Mouse (Mus musculus) MEL (cell line): ENCODE measurements around the gene Hecw2. TPM values are rescaled to one million over a fixed set of nuclear protein-coding genes. Genes with fewer than 3 reads are reported as not detected.

Source experiments
- DNase-seq: peaks from one replicate; pipeline ENCODE4 v3.0.0; 2011; ENCODE audit warnings: low read depth, low spot score
- H3K27ac ChIP-seq: 2 replicates; pipeline ENCODE4 v1.5.1; 2012; ENCODE audit warnings: low read depth, mild to moderate bottlenecking, control low read depth, low read length, moderate library complexity; ENCODE audit not compliant: control insufficient read depth
- H3K27me3 ChIP-seq, 2 experiments: fragments of 150-350 bp in 1 of 2; sonication (generic) in 1 of 2; 2 replicates each; pipeline ENCODE4 v1.6.1; 2012; ENCODE audit warnings: low read length in 2 of 2, mild to moderate bottlenecking in 2 of 2, improper control_type of control experiment in 1 of 2, moderate library complexity in 1 of 2; ENCODE audit not compliant: insufficient read depth in 2 of 2, control insufficient read depth in 1 of 2
- H3K36me3 ChIP-seq, 2 experiments: 2 replicates each; pipeline ENCODE4 v1.6.1; 2012 to 2014; ENCODE audit warnings: low read length in 2 of 2, improper control_type of control experiment in 1 of 2, inconsistent platforms in 1 of 2, mild to moderate bottlenecking in 1 of 2; ENCODE audit not compliant: insufficient read depth in 2 of 2, control insufficient read depth in 1 of 2
- H3K4me1 ChIP-seq, 2 experiments: fragments of 150-350 bp in 1 of 2; sonication (generic) in 1 of 2; 2 replicates each; pipeline ENCODE4 v1.6.1; 2012; ENCODE audit warnings: low read length in 2 of 2, improper control_type of control experiment in 1 of 2, mild to moderate bottlenecking in 1 of 2; ENCODE audit not compliant: insufficient read depth in 2 of 2, control insufficient read depth in 1 of 2
- H3K4me3 ChIP-seq, 2 experiments: fragments of 150-350 bp in 1 of 2; sonication (generic) in 1 of 2; 2 replicates each; pipeline ENCODE4 v1.5.1; 2012; ENCODE audit warnings: low read depth in 2 of 2, low read length in 2 of 2, mild to moderate bottlenecking in 2 of 2, moderate library complexity in 2 of 2, control low read depth in 1 of 2, improper control_type of control experiment in 1 of 2; ENCODE audit not compliant: control insufficient read depth in 1 of 2, insufficient read depth in 1 of 2
- H3K79me2 ChIP-seq: 2 replicates; pipeline ENCODE4 v1.6.1; 2012; ENCODE audit warnings: mild to moderate bottlenecking, low read length, moderate library complexity; ENCODE audit not compliant: control insufficient read depth, poor library complexity, insufficient read depth
- H3K9ac ChIP-seq: 2 replicates; pipeline ENCODE4 v1.6.1; 2012; ENCODE audit warnings: low read depth, mild to moderate bottlenecking, control low read depth, low read length, moderate library complexity; ENCODE audit not compliant: control insufficient read depth, poor library complexity, severe bottlenecking
- H3K9me3 ChIP-seq: fragments of 150-350 bp; sonication (generic); replicated peaks from 2 replicates; pipeline ENCODE4 v1.6.1; 2012; ENCODE audit warnings: mild to moderate bottlenecking, low read length, improper control_type of control experiment, moderate library complexity; ENCODE audit not compliant: insufficient read depth
- BHLHE40 ChIP-seq: IDR thresholded peaks from 2 replicates; pipeline ENCODE4 v1.6.1; 2012; ENCODE audit warnings: low read depth, mild to moderate bottlenecking, inconsistent platforms, low read length, improper control_type of control experiment, borderline replicate concordance
- CHD2 ChIP-seq: IDR thresholded peaks from 2 replicates; pipeline ENCODE4 v1.6.1; 2011; ENCODE audit warnings: low read length, improper control_type of control experiment
- CTCF ChIP-seq, 3 experiments: IDR thresholded peaks in 2 of 3; conservative IDR thresholded peaks in 1 of 3; 2 replicates each; pipeline ENCODE4 v1.5.1; 2011 to 2012; ENCODE audit warnings: low read length in 3 of 3, low read depth in 2 of 3, mild to moderate bottlenecking in 2 of 3, improper control_type of control experiment in 1 of 3, inconsistent platforms in 1 of 3, mixed read lengths in 1 of 3, moderate library complexity in 1 of 3; ENCODE audit not compliant: control insufficient read depth in 1 of 3, insufficient read depth in 1 of 3, poor library complexity in 1 of 3, severe bottlenecking in 1 of 3
- EP300 ChIP-seq, 2 experiments: IDR thresholded peaks; 2 replicates each; pipeline ENCODE4 v1.6.1; 2011; ENCODE audit warnings: improper control_type of control experiment in 2 of 2, low read length in 2 of 2, low read depth in 1 of 2, mild to moderate bottlenecking in 1 of 2
- GATA1 ChIP-seq: IDR thresholded peaks from 2 replicates; pipeline ENCODE4 v1.6.1; 2011; ENCODE audit warnings: low read depth, low read length, improper control_type of control experiment
- HCFC1 ChIP-seq: IDR thresholded peaks from 2 replicates; pipeline ENCODE4 v1.6.1; 2012; ENCODE audit warnings: low read depth, mild to moderate bottlenecking, inconsistent platforms, low read length, improper control_type of control experiment, moderate library complexity
- JUND ChIP-seq: IDR thresholded peaks from 2 replicates; pipeline ENCODE4 v1.6.1; 2011; ENCODE audit warnings: low read depth, mild to moderate bottlenecking, improper control_type of control experiment, low read length
- MAFK ChIP-seq: IDR thresholded peaks from 2 replicates; pipeline ENCODE4 v1.6.1; 2011; ENCODE audit warnings: low read depth, mild to moderate bottlenecking, low read length, improper control_type of control experiment, borderline replicate concordance
- MAX ChIP-seq: IDR thresholded peaks from 2 replicates; pipeline ENCODE4 v1.6.1; 2011; ENCODE audit warnings: low read length, improper control_type of control experiment
- MAZ ChIP-seq: IDR thresholded peaks from 2 replicates; pipeline ENCODE4 v1.6.1; 2012; ENCODE audit warnings: low read depth, mild to moderate bottlenecking, inconsistent platforms, low read length, improper control_type of control experiment
- MXI1 ChIP-seq: IDR thresholded peaks from 2 replicates; pipeline ENCODE4 v1.6.1; 2011; ENCODE audit warnings: mild to moderate bottlenecking, low read depth, low read length, improper control_type of control experiment
- POLR2AphosphoS2 ChIP-seq: IDR thresholded peaks from 2 replicates; pipeline ENCODE4 v1.6.1; 2011; ENCODE audit warnings: low read length, improper control_type of control experiment
- POLR2AphosphoS5 ChIP-seq: IDR thresholded peaks from 2 replicates; pipeline ENCODE4 v1.6.1; 2012; ENCODE audit warnings: low read depth, borderline replicate concordance, mild to moderate bottlenecking, inconsistent platforms, low read length, moderate library complexity, mixed read lengths
- RAD21 ChIP-seq: IDR thresholded peaks from 2 replicates; pipeline ENCODE4 v1.6.1; 2011; ENCODE audit warnings: mild to moderate bottlenecking, low read depth, low read length, improper control_type of control experiment
- USF2 ChIP-seq, 2 experiments: IDR thresholded peaks; 2 replicates each; pipeline ENCODE4 v1.6.1; 2011 to 2012; ENCODE audit warnings: improper control_type of control experiment in 2 of 2, low read length in 2 of 2, borderline replicate concordance in 1 of 2, inconsistent platforms in 1 of 2, low read depth in 1 of 2, mild to moderate bottlenecking in 1 of 2; ENCODE audit not compliant: insufficient read depth in 1 of 2
- ZC3H11A ChIP-seq: IDR thresholded peaks from 2 replicates; pipeline ENCODE4 v1.6.1; 2012; ENCODE audit warnings: low read depth, mild to moderate bottlenecking, inconsistent platforms, low read length, improper control_type of control experiment
- ZKSCAN1 ChIP-seq: IDR thresholded peaks from 2 replicates; pipeline ENCODE4 v1.6.1; 2012; ENCODE audit warnings: low read depth, mild to moderate bottlenecking, inconsistent platforms, low read length, improper control_type of control experiment, moderate library complexity
- ZMIZ1 ChIP-seq: IDR thresholded peaks from 2 replicates; pipeline ENCODE4 v1.6.1; 2012; ENCODE audit warnings: low read depth, mild to moderate bottlenecking, inconsistent platforms, low read length, improper control_type of control experiment, moderate library complexity
- ZNF384 ChIP-seq: IDR thresholded peaks from 2 replicates; pipeline ENCODE4 v1.6.1; 2012; ENCODE audit warnings: low read depth, mild to moderate bottlenecking, inconsistent platforms, low read length, improper control_type of control experiment
- polyA plus RNA-seq, 2 experiments: library from polyadenylated mRNA; stranded (reverse) in 1 of 2; unstranded in 1 of 2; fragments of >175 nt in 1 of 2; fragments of >200 nt in 1 of 2; gene quantifications; 2 replicates each; pipeline versions ENCODE4 v1.2.1 to v1.2.4; 2012; ENCODE audit warnings: low replicate concordance in 2 of 2, low read depth in 1 of 2; ENCODE audit not compliant: insufficient read length in 2 of 2, insufficient read depth in 1 of 2, missing spikeins in 1 of 2
- total RNA-seq: library from RNA; depleted of rRNA; stranded (reverse); fragments of 300-350 nt; gene quantifications from 2 replicates; pipeline ENCODE4 v1.2.3, GENCODE M21; 2012

Hecw2 gene
- total and polyA plus RNA-seq, 3 experiments, result not detected

DNA sequence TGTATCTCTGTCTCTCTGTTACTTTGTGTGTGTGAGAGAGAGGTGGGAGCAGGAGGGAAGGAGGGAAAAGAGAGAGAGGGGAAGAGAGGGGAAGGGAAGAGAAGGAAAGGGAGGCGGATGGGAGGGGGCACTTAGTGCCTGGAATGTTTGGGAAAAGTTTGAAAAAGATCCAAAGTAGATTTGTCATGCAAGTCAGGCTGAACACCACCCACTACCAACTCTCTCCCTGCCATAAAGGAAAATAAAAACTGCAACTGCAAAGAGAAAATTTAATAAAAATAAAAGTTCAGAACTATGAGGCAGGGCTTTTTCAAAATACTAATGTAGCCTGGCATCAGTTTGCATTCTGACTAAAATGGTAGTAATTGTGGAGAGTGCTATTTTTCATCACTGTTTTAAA is 135.2 kb downstream of the Hecw2 start:
- H3K27me3 ChIP-seq, result no peaks in the 10 kb centered on the region
- no peaks in the 10 kb centered on the region for H3K36me3 ChIP-seq
- H3K79me2 ChIP-seq, result no peaks in the 10 kb centered on the region
- H3K9ac ChIP-seq, result no peak overlapping the region
- H3K9me3 ChIP-seq, result no peaks in the 10 kb centered on the region
- no peaks in the 10 kb centered on the region for H3K4me1 ChIP-seq
- no peak for DNase-seq
- H3K27ac ChIP-seq, result no peak overlapping the region
- H3K4me3 ChIP-seq, result no peak overlapping the region
- TF ChIP-seq MXI1 (no peak), EP300 (IDR thresholded peaks at IDR 0.05; ENCODE audit: low read depth in 1 of 2, low read length in 2 of 2) (no peak), ZMIZ1 (no peak), ZKSCAN1 (no peak), HCFC1 (no peak), MAFK (no peak), CTCF (IDR thresholded peaks at IDR 0.05 in 2 of 3, conservative IDR thresholded peaks at IDR 0.05 in 1 of 3; ENCODE audit: control insufficient read depth in 1 of 3, insufficient read depth in 1 of 3, low read depth in 2 of 3, low read length in 3 of 3, poor library complexity in 1 of 3, severe bottlenecking in 1 of 3) (no peak), JUND (no peak), BHLHE40 (no peak), USF2 (IDR thresholded peaks at IDR 0.05; ENCODE audit: borderline replicate concordance in 1 of 2, insufficient read depth in 1 of 2, low read depth in 1 of 2, low read length in 2 of 2) (no peak), GATA1 (no peak), CHD2 (no peak), POLR2AphosphoS2 (no peak), MAZ (no peak)
- TF ChIP-seq, all 39 proteins: peak for 0

DNA sequence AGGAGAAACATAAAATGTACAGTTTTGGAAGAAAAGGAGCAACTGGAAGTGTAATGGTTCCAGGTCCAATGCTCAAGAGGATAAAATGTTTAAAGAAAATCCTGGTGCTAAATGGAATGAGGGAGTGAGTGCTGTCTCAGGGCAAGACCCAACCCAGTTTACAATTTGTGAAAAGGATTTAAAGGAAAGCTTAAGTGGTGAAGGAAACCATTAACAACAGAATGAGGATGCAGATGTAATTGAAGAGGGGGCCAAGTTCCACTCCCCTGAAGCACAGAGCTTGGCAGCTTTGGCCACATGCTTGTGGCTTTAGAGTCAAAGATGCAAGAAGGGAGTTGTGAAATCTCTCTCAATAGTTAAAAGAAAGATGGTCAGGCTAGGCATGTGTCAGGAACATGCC is 142.2 kb downstream of the Hecw2 start:
- DNase-seq, result no peak
- no peaks in the 10 kb centered on the region for H3K4me1 ChIP-seq
- no peak overlapping the region for H3K9ac ChIP-seq
- no peaks in the 10 kb centered on the region for H3K36me3 ChIP-seq
- H3K27me3 ChIP-seq, result no peaks in the 10 kb centered on the region
- no peaks in the 10 kb centered on the region for H3K79me2 ChIP-seq
- H3K9me3 ChIP-seq, result no peaks in the 10 kb centered on the region
- no peak overlapping the region for H3K27ac ChIP-seq
- TF ChIP-seq POLR2AphosphoS5, result no peak
- TF ChIP-seq GATA1, result no peak
- no peak for TF ChIP-seq USF2 (IDR thresholded peaks at IDR 0.05; ENCODE audit: borderline replicate concordance in 1 of 2, insufficient read depth in 1 of 2, low read depth in 1 of 2, low read length in 2 of 2)
- TF ChIP-seq RAD21, result no peak
- no peak for TF ChIP-seq MAX
- TF ChIP-seq ZC3H11A, result no peak
- no peak for TF ChIP-seq ZNF384
- TF ChIP-seq CHD2, result no peak
- no peak for TF ChIP-seq MAZ
- no peak overlapping the region for H3K4me3 ChIP-seq
